Mouse (Mus musculus) erythroblast, adult 5-6 weeks (primary cell): Measurements from ENCODE around the gene Gm21627. TPM values are rescaled to one million over a fixed set of nuclear protein-coding genes. Genes with fewer than 3 reads are reported as not detected.
"Not testable (repeated sequence)": the region's sequence is repeated elsewhere in the genome, so short reads cannot be mapped to it uniquely, and the experiment has no call there.

ENCODE experiments used
- ATAC-seq: replicated peaks from 2 replicates; pipeline ENCODE4 v1.8.0; 2016; ENCODE audit warnings: moderate number of reproducible peaks, mild to moderate bottlenecking, moderate TSS enrichment, inconsistent platforms; ENCODE audit not compliant: poor library complexity, low FRiP score, severe bottlenecking
- total RNA-seq, 2 experiments: library from RNA; stranded (forward) in 1 of 2; stranded (reverse) in 1 of 2; fragments of 150-400 nt in 1 of 2; fragments of 200-764, 138-1000 nt in 1 of 2; gene quantifications; 2 replicates each; pipeline versions ENCODE4 v1.2.3 to v1.2.4; 2015 to 2017; ENCODE audit warnings: low replicate concordance in 2 of 2

Gm21627 gene
- total RNA-seq (2015; ENCODE audit: low replicate concordance) (not detected in 2 replicates), total RNA-seq (2017; ENCODE audit: low replicate concordance) (not detected in 2 replicates)

- not testable (repeated sequence) for ATAC-seq
Measured at GRCm38 (mm10) chrY:63228127-63228526, at the start of gene Gm21627. Gene Gm21627, plus strand, starts transcription at chrY:63228427.
